Mouse (Mus musculus): ENCODE results near the gene Prkcd.
A peak's percentile ranks its signal among the peaks of the same experiment; 100 is the strongest.

Prkcd gene

GRCm38 (mm10) chr14:30625856-30626726 is at the start of gene Prkcd:
Gene Prkcd (minus strand): TSS chr14:30626210.
- DNase-seq (ENCODE audit: low spot score), result peak; percentile 81

- DNase-seq (ENCODE audit: low spot score), result no peak
Measured at GRCm38 (mm10) chr14:30674947-30675346, 48.9 kb upstream of the Prkcd start.

GRCm38 (mm10) chr14:30671986-30672312 is 45.9 kb upstream of the Prkcd start:
- peak; percentile 64 for DNase-seq (ENCODE audit: low spot score)

- no peak for DNase-seq (ENCODE audit: low spot score)
Measured at GRCm38 (mm10) chr14:30671095-30671985, 45.3 kb upstream of the Prkcd start.

- DNase-seq (ENCODE audit: low spot score), result no peak
Measured at GRCm38 (mm10) chr14:30670161-30670560, 44.2 kb upstream of the Prkcd start.

GRCm38 (mm10) chr14:30666604-30667003 is 40.6 kb upstream of the Prkcd start:
- no peak for DNase-seq (ENCODE audit: low spot score)

GRCm38 (mm10) chr14:30666061-30666460 is 40.1 kb upstream of the Prkcd start:
- DNase-seq (ENCODE audit: low spot score), result no peak

- no peak for DNase-seq (ENCODE audit: low spot score)
Measured at GRCm38 (mm10) chr14:30655531-30655930, 29.5 kb upstream of the Prkcd start.

- DNase-seq (ENCODE audit: low spot score), result no peak
Measured at GRCm38 (mm10) chr14:30654691-30655228, 28.8 kb upstream of the Prkcd start.

- peak; percentile 98 for DNase-seq (ENCODE audit: low spot score)
Measured at GRCm38 (mm10) chr14:30653943-30654659, 28.1 kb upstream of the Prkcd start, which contains the start of gene Rft1. Gene Rft1 (plus strand): TSS chr14:30654360.

- DNase-seq (ENCODE audit: low spot score), result peak; percentile 62
Measured at GRCm38 (mm10) chr14:30650969-30651368, 25.0 kb upstream of the Prkcd start.

- no peak for DNase-seq (ENCODE audit: low spot score)
Measured at GRCm38 (mm10) chr14:30649745-30650144, 23.7 kb upstream of the Prkcd start.

- DNase-seq (ENCODE audit: low spot score), result no peak
Measured at GRCm38 (mm10) chr14:30648478-30648877, 22.5 kb upstream of the Prkcd start.

- DNase-seq (ENCODE audit: low spot score), result no peak
Measured at GRCm38 (mm10) chr14:30646486-30646885, 20.5 kb upstream of the Prkcd start.

GRCm38 (mm10) chr14:30645066-30645465 is 19.1 kb upstream of the Prkcd start:
- no peak for DNase-seq (ENCODE audit: low spot score)

GRCm38 (mm10) chr14:30644026-30644425 is 18.0 kb upstream of the Prkcd start:
- DNase-seq (ENCODE audit: low spot score), result no peak

GRCm38 (mm10) chr14:30641748-30642147 is 15.7 kb upstream of the Prkcd start:
- no peak for DNase-seq (ENCODE audit: low spot score)

- DNase-seq (ENCODE audit: low spot score), result no peak
Measured at GRCm38 (mm10) chr14:30638686-30639085, 12.7 kb upstream of the Prkcd start.

- DNase-seq (ENCODE audit: low spot score), result no peak
Measured at GRCm38 (mm10) chr14:30638009-30638408, 12.0 kb upstream of the Prkcd start.

GRCm38 (mm10) chr14:30637087-30637486 is 11.1 kb upstream of the Prkcd start:
- no peak for DNase-seq (ENCODE audit: low spot score)

GRCm38 (mm10) chr14:30636499-30636898 is 10.5 kb upstream of the Prkcd start:
- DNase-seq (ENCODE audit: low spot score), result no peak
